Mouse (Mus musculus) hindbrain, embryonic 11.5 days (tissue): ENCODE measurements around the gene Tbc1d20. TPM values are rescaled to one million over a fixed set of nuclear protein-coding genes. Genes with fewer than 3 reads are reported as not detected.

Source experiments
- ATAC-seq: fragments of 200-750 bp; cut with Nextera tagmentation; 2 replicates; pipeline ENCODE4 v1.8.0; 2017; ENCODE audit warnings: mild to moderate bottlenecking, moderate TSS enrichment, moderate library complexity; ENCODE audit not compliant: low FRiP score
- DNase-seq: peaks from one replicate; pipeline ENCODE4 v3.0.0-alpha.2; 2015; ENCODE audit warnings: low spot score
- H3K27ac ChIP-seq: fragments of 300-500 bp; sonication (generic); 2 replicates; pipeline ENCODE4 v1.5.1; 2014; ENCODE audit warnings: mild to moderate bottlenecking, low read depth, low read length
- H3K27me3 ChIP-seq: fragments of 300-500 bp; sonication (generic); 2 replicates; pipeline ENCODE4 v1.6.1; 2014; ENCODE audit warnings: mild to moderate bottlenecking, low read length, moderate library complexity, mixed read lengths; ENCODE audit not compliant: control insufficient read depth, insufficient read depth
- H3K36me3 ChIP-seq: fragments of 300-500 bp; sonication (generic); 2 replicates; pipeline ENCODE4 v1.6.1; 2014; ENCODE audit warnings: mild to moderate bottlenecking, low read length, moderate library complexity, mixed read lengths; ENCODE audit not compliant: control insufficient read depth, insufficient read depth
- H3K4me1 ChIP-seq: fragments of 300-500 bp; sonication (generic); replicated peaks from 2 replicates; pipeline ENCODE4 v1.6.1; 2014; ENCODE audit warnings: low read length, mixed read lengths; ENCODE audit not compliant: control insufficient read depth, insufficient read depth
- H3K4me2 ChIP-seq: fragments of 300-500 bp; sonication (generic); replicated peaks from 2 replicates; pipeline ENCODE4 v1.6.1; 2014; ENCODE audit warnings: mild to moderate bottlenecking, low read depth, low read length
- H3K4me3 ChIP-seq: fragments of 300-500 bp; sonication (generic); 2 replicates; pipeline ENCODE4 v1.5.1; 2014; ENCODE audit warnings: low read depth, low read length
- H3K9ac ChIP-seq: fragments of 300-500 bp; sonication (generic); 2 replicates; pipeline ENCODE4 v1.6.1; 2014; ENCODE audit warnings: low read depth, low read length
- H3K9me3 ChIP-seq: fragments of 300-500 bp; sonication (generic); 2 replicates; pipeline ENCODE4 v1.6.1; 2016; ENCODE audit warnings: low read length; ENCODE audit not compliant: control insufficient read depth
- WGBS: fragments of 180-500 bp; shearing (Covaris S2); extraction: QIAGEN DNeasy Blood & Tissue Kit; methylation state at CpG from one replicate; pipeline ENCODE4 v1.1.7; 2014; 5-methylcytosine and 5-hydroxymethylcytosine counted together
- polyA plus RNA-seq: library from polyadenylated mRNA; unstranded; fragments of >200 nt; fragmentation: Nextera tagmentation; extraction: Ambion mirVana; gene quantifications from 2 replicates; pipeline ENCODE4 v1.2.1, GENCODE M21; 2014

Tbc1d20 gene
- polyA plus RNA-seq, 1 experiment from 2014 or later, result 23.7 TPM

DNA sequence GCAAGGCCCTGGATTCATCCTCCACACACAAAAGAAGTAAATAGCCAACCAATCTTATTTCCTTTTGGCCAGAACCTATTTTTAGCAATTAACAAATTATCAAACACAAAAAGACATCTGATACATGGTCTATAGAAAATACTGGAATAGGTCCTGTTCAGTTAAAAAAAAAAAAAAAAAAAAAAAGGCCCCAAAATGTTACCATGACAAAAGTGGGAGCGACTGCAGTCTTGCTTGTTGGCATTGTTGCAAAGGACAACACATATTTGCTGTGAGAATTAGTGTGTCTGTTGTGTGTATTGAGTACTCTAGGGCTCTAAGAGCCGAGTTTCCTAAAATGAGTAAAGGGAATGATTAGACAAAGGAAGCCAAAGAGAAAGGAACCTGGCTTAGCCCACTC lies 1.2 kb upstream of the Tbc1d20 start:
- Histone ChIP-seq H3K4me3 (no peak overlapping the region), H3K9me3 (no peaks in the 10 kb centered on the region), H3K27me3 (no peaks in the 10 kb centered on the region), H3K27ac (no peak overlapping the region), H3K36me3 (no peaks in the 10 kb centered on the region), H3K4me1 (peaks cover 4% of the 10 kb centered on the region), H3K4me2 (no peak overlapping the region), H3K9ac (no peak overlapping the region)
- ATAC-seq, result no peak
- WGBS, result 66% methylated on average over 2 of the region's 2 CpGs
- DNase-seq, result no peak

DNA sequence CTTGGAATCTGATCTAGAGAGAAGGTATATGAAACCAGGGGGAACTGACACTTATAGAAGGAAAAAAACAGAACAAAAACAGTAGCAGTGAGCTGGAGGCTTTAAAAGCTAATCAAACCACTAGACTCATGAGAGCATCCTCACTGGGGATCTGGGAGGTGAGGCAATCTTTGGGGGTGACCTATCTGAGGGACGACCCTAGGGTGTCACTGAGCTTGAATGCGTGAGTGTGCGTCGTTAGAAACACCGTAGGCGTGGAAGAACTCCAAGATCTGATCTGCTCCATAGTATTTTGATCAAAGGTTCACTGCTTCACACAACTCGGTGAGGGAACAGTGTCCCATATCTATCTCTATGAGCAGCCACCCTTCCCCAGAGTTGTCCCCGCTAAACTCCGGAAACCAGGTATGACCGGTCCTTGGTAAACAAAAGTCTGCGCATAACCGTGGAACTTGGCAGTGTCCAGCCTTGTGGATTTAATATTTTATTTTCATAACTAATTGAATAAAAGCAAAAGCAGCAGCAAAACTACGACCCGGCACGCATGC lies 375 bp upstream of the Tbc1d20 start:
- ATAC-seq, result peak; percentile 82
- under 1% methylated on average over 15 of the region's 15 CpGs for WGBS
- peaks cover 4% of the 10 kb centered on the region for H3K4me1 ChIP-seq
- H3K4me2 ChIP-seq, result peak overlapping the region; percentile 71
- H3K27ac ChIP-seq, result no peak overlapping the region
- DNase-seq, result no peak
- peak overlapping the region; percentile 47; the same call in 1 of the 2 replicates for H3K9ac ChIP-seq
- H3K36me3 ChIP-seq, result no peaks in the 10 kb centered on the region
- H3K9me3 ChIP-seq, result no peaks in the 10 kb centered on the region
- no peaks in the 10 kb centered on the region for H3K27me3 ChIP-seq
- peak overlapping the region; percentile 92 for H3K4me3 ChIP-seq

DNA sequence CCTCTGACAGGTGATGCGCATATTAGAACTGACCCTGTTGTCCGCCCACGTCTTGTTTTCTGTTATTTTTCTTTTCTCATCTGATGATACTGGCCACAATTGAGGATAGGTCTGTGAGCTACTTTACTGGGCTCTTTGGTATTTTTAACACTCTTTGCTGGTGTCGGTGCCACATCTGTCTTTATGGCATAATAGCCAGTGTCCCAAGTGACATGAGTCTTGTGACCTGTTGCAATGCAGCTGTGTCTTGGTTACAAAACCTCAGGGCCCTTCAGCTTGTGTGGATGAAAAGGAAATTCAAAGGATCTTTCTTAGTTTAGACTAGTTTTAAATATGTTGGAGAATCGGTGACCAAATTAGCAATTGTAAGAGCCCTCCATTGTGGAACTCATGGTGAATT lies 913 bp downstream of the Tbc1d20 start:
- H3K27me3 ChIP-seq, result no peaks in the 10 kb centered on the region
- DNase-seq (no peak), ATAC-seq (no peak)
- peak overlapping the region; percentile 71 for H3K4me2 ChIP-seq
- peak overlapping the region; percentile 91 for H3K9ac ChIP-seq
- 39% methylated on average over 5 of the region's 5 CpGs for WGBS
- no peaks in the 10 kb centered on the region for H3K36me3 ChIP-seq
- no peaks in the 10 kb centered on the region for H3K9me3 ChIP-seq
- H3K4me1 ChIP-seq, result peaks cover 4% of the 10 kb centered on the region
- peak overlapping the region; percentile 92 for H3K4me3 ChIP-seq
- no peak overlapping the region for H3K27ac ChIP-seq

DNA sequence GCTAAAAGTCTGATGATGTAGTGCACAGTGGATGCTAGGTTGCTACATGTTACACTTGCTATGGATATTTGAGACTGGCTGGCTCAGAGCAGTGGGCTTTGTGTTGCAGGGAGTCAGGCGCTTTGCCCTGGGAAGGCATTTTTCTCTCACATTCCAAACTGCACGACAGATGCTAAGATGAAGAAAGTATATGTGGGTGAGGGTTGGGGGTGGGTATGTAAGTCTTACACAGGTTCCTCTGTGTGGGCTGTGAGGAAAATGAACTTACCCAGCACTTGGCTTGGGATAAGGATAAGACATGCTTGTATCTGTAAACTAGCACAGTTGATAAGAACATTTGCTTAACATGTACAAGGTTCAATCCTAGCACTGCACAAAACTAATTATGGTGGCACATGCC lies 9.2 kb downstream of the Tbc1d20 start:
- H3K9me3 ChIP-seq, result no peaks in the 10 kb centered on the region
- peaks cover 11% of the 10 kb centered on the region for H3K36me3 ChIP-seq
- ATAC-seq, result no peak
- H3K4me2 ChIP-seq, result no peak overlapping the region
- no peak overlapping the region for H3K4me3 ChIP-seq
- DNase-seq, result no peak
- no peaks in the 10 kb centered on the region for H3K27me3 ChIP-seq
- no peak overlapping the region for H3K9ac ChIP-seq
- H3K27ac ChIP-seq, result no peak overlapping the region
- 88% methylated on average over 2 of the region's 2 CpGs for WGBS
- H3K4me1 ChIP-seq, result no peaks in the 10 kb centered on the region

DNA sequence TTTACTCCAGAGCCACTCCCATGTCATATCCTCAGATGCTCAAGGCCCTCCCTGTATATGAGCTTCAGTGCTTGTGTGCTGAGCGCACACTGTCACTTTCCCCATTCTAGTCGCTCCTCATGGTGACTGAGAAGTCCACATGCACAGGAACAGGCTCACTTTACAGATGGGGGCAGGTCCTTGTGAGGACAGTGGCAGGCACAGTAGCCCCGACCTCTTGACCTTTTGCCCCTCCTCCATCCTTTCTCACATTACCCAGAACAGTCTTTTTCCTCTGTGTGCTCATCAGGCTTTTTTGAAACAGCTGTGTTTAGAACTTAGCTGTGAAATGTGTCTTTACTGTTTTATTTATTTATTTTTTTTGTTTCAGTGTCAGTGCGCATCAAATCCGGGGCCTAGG lies 10.2 kb downstream of the Tbc1d20 start:
- no peak overlapping the region for H3K4me2 ChIP-seq
- H3K27me3 ChIP-seq, result no peaks in the 10 kb centered on the region
- ATAC-seq, result no peak
- no peak for DNase-seq
- no peak overlapping the region for H3K9ac ChIP-seq
- no peak overlapping the region for H3K27ac ChIP-seq
- H3K36me3 ChIP-seq, result peaks cover 20% of the 10 kb centered on the region
- 54% methylated on average over 5 of the region's 5 CpGs for WGBS
- H3K4me1 ChIP-seq, result no peaks in the 10 kb centered on the region
- H3K9me3 ChIP-seq, result no peaks in the 10 kb centered on the region
- H3K4me3 ChIP-seq, result no peak overlapping the region

DNA sequence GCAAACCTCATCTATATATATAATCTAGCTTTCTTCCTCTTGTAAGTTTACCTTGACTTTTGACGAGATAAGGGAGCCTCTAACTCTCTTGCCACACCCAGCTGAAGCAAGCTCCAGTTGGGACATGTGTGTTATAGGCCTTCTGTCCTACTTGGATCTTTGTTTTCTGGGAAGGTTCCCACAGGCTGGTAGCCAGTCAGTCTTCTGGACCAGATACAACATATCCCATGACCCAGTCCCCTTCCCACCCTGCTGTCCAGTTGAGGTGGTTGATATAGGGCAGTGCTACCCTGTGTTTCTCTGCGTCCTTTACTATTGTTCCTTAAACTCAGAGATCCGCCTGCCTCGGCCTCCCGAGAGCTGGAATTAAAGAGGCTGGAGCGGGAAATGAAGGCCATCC lies 11.9 kb downstream of the Tbc1d20 start:
- no peak overlapping the region for H3K27ac ChIP-seq
- DNase-seq (no peak), ATAC-seq (no peak)
- no peak overlapping the region for H3K4me3 ChIP-seq
- H3K9me3 ChIP-seq, result no peaks in the 10 kb centered on the region
- WGBS, result 97% methylated on average over 6 of the region's 6 CpGs
- peaks cover 24% of the 10 kb centered on the region for H3K36me3 ChIP-seq
- no peak overlapping the region for H3K9ac ChIP-seq
- no peaks in the 10 kb centered on the region for H3K27me3 ChIP-seq
- H3K4me2 ChIP-seq, result no peak overlapping the region
- no peaks in the 10 kb centered on the region for H3K4me1 ChIP-seq

DNA sequence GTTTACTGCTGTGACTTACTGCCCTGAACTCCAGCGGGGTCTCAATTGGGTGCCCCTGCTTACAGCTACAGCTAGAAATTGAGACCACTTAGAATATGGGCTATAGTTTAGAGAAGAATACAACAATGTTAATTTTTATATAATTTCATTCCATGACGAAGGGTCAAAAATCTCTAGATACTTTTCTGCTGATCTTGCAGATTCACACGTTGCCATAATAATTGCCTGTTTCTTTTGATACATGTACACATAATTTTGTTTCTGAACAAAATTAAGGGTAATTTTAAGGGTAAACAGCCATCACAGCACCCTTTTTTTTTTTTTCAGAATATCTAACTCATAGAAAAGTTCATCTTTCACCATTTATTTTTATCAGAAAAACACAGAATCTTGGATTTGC lies 13.6 kb downstream of the Tbc1d20 start:
- no peak overlapping the region for H3K4me2 ChIP-seq
- no peak for DNase-seq
- no peak overlapping the region for H3K27ac ChIP-seq
- no peak for ATAC-seq
- H3K4me1 ChIP-seq, result no peaks in the 10 kb centered on the region
- WGBS, result 93% methylated on average over 3 of the region's 3 CpGs
- H3K9ac ChIP-seq, result no peak overlapping the region
- H3K9me3 ChIP-seq, result no peaks in the 10 kb centered on the region
- no peak overlapping the region for H3K4me3 ChIP-seq
- peaks cover 30% of the 10 kb centered on the region for H3K36me3 ChIP-seq
- H3K27me3 ChIP-seq, result no peaks in the 10 kb centered on the region

DNA sequence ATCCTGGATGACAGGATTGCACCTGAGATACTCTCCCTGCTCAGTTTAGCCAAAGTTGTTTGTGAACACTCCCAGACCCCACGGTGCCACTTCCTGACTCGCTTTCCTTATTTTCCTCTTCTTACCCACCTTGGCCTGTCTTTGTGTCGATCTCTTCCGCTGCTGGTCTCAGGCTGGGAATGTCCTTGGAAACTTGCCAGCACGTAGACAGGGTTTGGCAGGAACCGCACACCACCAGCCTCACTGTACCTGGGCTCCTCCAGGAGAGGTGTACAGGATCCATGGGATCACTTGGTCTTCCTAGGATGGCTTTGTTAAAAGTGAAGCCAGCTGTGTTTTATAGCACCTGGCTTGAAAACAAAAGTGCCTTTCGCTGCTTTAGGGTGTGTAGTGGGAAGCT lies 19.4 kb downstream of the Tbc1d20 start:
- no peak for DNase-seq

DNA sequence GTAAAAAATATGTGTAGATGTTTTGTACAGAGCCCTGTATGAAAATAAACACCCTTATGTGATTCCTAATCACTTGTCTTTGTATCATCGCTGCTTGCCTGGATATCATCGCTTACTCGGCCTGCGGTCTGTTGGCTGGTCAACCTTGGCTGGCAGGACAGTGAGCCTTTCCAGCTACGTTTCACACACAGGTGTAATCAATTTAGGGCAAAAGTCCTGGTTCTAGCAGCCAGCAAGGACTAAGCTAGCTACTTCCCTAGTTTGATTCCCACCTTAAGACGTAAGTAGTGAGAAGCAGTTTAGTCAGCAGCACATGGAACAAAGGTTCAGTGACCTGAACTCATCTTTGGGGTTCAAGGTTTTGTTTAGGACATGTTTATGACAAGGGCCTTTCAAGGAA lies 20.3 kb downstream of the Tbc1d20 start:
- no peak overlapping the region for H3K4me2 ChIP-seq
- no peak overlapping the region for H3K27ac ChIP-seq
- no peaks in the 10 kb centered on the region for H3K27me3 ChIP-seq
- 92% methylated on average over 6 of the region's 6 CpGs for WGBS
- no peak overlapping the region for H3K4me3 ChIP-seq
- no peaks in the 10 kb centered on the region for H3K9me3 ChIP-seq
- DNase-seq, result no peak
- no peak for ATAC-seq
- no peak overlapping the region for H3K9ac ChIP-seq
- H3K4me1 ChIP-seq, result no peaks in the 10 kb centered on the region
- peaks cover 18% of the 10 kb centered on the region for H3K36me3 ChIP-seq

More for the DNA sequence above, 19.4 kb downstream of the Tbc1d20 start:
- Histone ChIP-seq H3K27me3 (no peaks in the 10 kb centered on the region), H3K4me1 (no peaks in the 10 kb centered on the region), H3K9me3 (no peaks in the 10 kb centered on the region), H3K4me3 (no peak overlapping the region), H3K27ac (no peak overlapping the region), H3K4me2 (no peak overlapping the region), H3K36me3 (peaks cover 24% of the 10 kb centered on the region), H3K9ac (no peak overlapping the region)
- no peak for ATAC-seq
- 91% methylated on average over 7 of the region's 7 CpGs for WGBS
